Mouse (Mus musculus): ENCODE results near the gene Agfg2. TPM values are rescaled to one million over a fixed set of nuclear protein-coding genes. Genes with fewer than 3 reads are reported as not detected.
"Not testable (repeated sequence)": the region's sequence is repeated elsewhere in the genome, so short reads cannot be mapped to it uniquely, and the experiment has no call there.

Gene Agfg2
- 13.7 TPM in 2 replicates for polyA plus RNA-seq (2014; fragmentation: Nextera tagmentation; extraction: Ambion mirVana)

- H3K27ac ChIP-seq (ENCODE audit: low read depth, low read length) = peak within 1 kb of the TSS; percentile 60
- peak; percentile 99 for ATAC-seq (ENCODE audit: low FRiP score)
- no peaks in the 10 kb centered on the region for H3K4me1 ChIP-seq (replicated peaks; ENCODE audit: control insufficient read depth, insufficient read depth, low read length)
- no peaks in the 10 kb centered on the region for H3K36me3 ChIP-seq (ENCODE audit: control insufficient read depth, insufficient read depth, low read length)
- peak within 1 kb of the TSS; percentile 64 for H3K9ac ChIP-seq (ENCODE audit: low read depth, low read length)
- peak within 1 kb of the TSS; percentile 74 for H3K4me3 ChIP-seq (ENCODE audit: low read depth, low read length)
- WGBS = under 1% methylated on average over 61 of the region's 62 CpGs
- H3K4me2 ChIP-seq (replicated peaks; ENCODE audit: low read depth, low read length) = peak within 1 kb of the TSS; percentile 92
- H3K9me3 ChIP-seq (ENCODE audit: control insufficient read depth, low read length) = no peaks in the 10 kb centered on the region
- DNase-seq (ENCODE audit: low spot score) = peak; percentile 98
- H3K27me3 ChIP-seq (ENCODE audit: control insufficient read depth, insufficient read depth, low read length) = no peaks in the 10 kb centered on the region
These were observed at the start of gene Agfg2 for GRCm38 (mm10) chr5:137684294-137685123. Gene Agfg2 (minus strand): TSS chr5:137684726.

DNA sequence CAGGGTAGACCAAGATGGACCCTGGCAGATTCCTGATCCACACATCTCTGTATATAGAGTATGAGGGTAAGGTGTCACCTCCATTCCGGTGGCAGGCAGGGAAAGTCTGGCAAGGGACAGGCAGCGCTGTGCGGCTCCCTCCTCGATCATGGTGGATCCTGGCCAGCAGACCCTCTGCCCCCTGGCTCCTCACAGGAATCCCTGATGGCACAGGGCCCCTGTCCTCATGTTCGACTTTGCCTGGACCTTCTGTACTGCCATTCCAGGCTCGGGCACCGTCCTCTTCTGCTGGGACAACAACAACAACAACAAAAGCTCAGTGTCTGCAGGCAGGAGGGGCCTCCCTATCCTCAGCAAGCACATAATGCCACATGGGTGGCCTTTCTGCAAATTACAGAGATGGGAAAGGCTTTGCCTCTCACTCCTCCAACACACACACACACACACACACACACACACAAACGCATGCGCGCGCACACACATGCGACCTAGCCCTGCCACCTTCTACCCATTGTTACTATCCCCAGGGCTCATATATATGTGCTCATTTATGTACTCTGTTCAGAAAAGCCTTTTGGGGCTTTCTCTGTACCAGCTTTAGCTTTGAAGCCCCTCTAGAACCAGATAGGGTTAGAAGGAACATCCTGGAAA lies 49.2 kb upstream of the Agfg2 start:
- 47% methylated on average over 12 of the region's 12 CpGs for WGBS
- Histone ChIP-seq H3K27me3 (ENCODE audit: control insufficient read depth, insufficient read depth, low read length) (no peaks in the 10 kb centered on the region), H3K4me2 (replicated peaks; ENCODE audit: low read depth, low read length) (peak overlapping the region; percentile 28), H3K9ac (ENCODE audit: low read depth, low read length) (peak overlapping the region; percentile 52), H3K36me3 (ENCODE audit: control insufficient read depth, insufficient read depth, low read length) (no peaks in the 10 kb centered on the region), H3K9me3 (ENCODE audit: control insufficient read depth, low read length) (no peaks in the 10 kb centered on the region), H3K4me3 (ENCODE audit: low read depth, low read length) (no peak overlapping the region), H3K4me1 (replicated peaks; ENCODE audit: control insufficient read depth, insufficient read depth, low read length) (peaks cover 20% of the 10 kb centered on the region), H3K27ac (ENCODE audit: low read depth, low read length) (peak overlapping the region; percentile 95)
- ATAC-seq (ENCODE audit: low FRiP score) (peak; percentile 80), DNase-seq (ENCODE audit: low spot score) (peak; percentile 72)

- no peak for ATAC-seq (ENCODE audit: low FRiP score)
These were observed 42.2 kb upstream of the Agfg2 start for GRCm38 (mm10) chr5:137726767-137727166.

GRCm38 (mm10) chr5:137723840-137724239 lies 39.3 kb upstream of the Agfg2 start:
- Histone ChIP-seq H3K4me2 (replicated peaks; ENCODE audit: low read depth, low read length) (no peak overlapping the region), H3K36me3 (ENCODE audit: control insufficient read depth, insufficient read depth, low read length) (no peaks in the 10 kb centered on the region), H3K4me1 (replicated peaks; ENCODE audit: control insufficient read depth, insufficient read depth, low read length) (no peaks in the 10 kb centered on the region), H3K4me3 (ENCODE audit: low read depth, low read length) (no peak overlapping the region), H3K9ac (ENCODE audit: low read depth, low read length) (no peak overlapping the region), H3K9me3 (ENCODE audit: control insufficient read depth, low read length) (no peaks in the 10 kb centered on the region), H3K27me3 (ENCODE audit: control insufficient read depth, insufficient read depth, low read length) (no peaks in the 10 kb centered on the region), H3K27ac (ENCODE audit: low read depth, low read length) (no peak overlapping the region)
- 92% methylated on average over 5 of the region's 5 CpGs for WGBS
- DNase-seq (ENCODE audit: low spot score) (no peak), ATAC-seq (ENCODE audit: low FRiP score) (no peak)

More at GRCm38 (mm10) chr5:137726767-137727166, 42.2 kb upstream of the Agfg2 start:
- no peak overlapping the region for H3K27ac ChIP-seq (ENCODE audit: low read depth, low read length)
- H3K9me3 ChIP-seq (ENCODE audit: control insufficient read depth, low read length) = no peaks in the 10 kb centered on the region
- no peaks in the 10 kb centered on the region for H3K4me1 ChIP-seq (replicated peaks; ENCODE audit: control insufficient read depth, insufficient read depth, low read length)
- no peak for DNase-seq (ENCODE audit: low spot score)
- no peak overlapping the region for H3K4me2 ChIP-seq (replicated peaks; ENCODE audit: low read depth, low read length)
- 74% methylated on average over 6 of the region's 6 CpGs for WGBS
- no peaks in the 10 kb centered on the region for H3K36me3 ChIP-seq (ENCODE audit: control insufficient read depth, insufficient read depth, low read length)
- no peaks in the 10 kb centered on the region for H3K27me3 ChIP-seq (ENCODE audit: control insufficient read depth, insufficient read depth, low read length)
- no peak overlapping the region for H3K4me3 ChIP-seq (ENCODE audit: low read depth, low read length)
- no peak overlapping the region for H3K9ac ChIP-seq (ENCODE audit: low read depth, low read length)

- DNase-seq (ENCODE audit: low spot score) = peak; percentile 41
- ATAC-seq (ENCODE audit: low FRiP score); H3K4me3 ChIP-seq (ENCODE audit: low read depth, low read length); H3K27me3 ChIP-seq (ENCODE audit: control insufficient read depth, insufficient read depth, low read length); H3K9ac ChIP-seq (ENCODE audit: low read depth, low read length); H3K36me3 ChIP-seq (ENCODE audit: control insufficient read depth, insufficient read depth, low read length); H3K4me1 ChIP-seq (replicated peaks; ENCODE audit: control insufficient read depth, insufficient read depth, low read length); H3K27ac ChIP-seq (ENCODE audit: low read depth, low read length); H3K9me3 ChIP-seq (ENCODE audit: control insufficient read depth, low read length); H3K4me2 ChIP-seq (replicated peaks; ENCODE audit: low read depth, low read length): not testable (repeated sequence)
- 29% methylated on average over 9 of the region's 16 CpGs for WGBS
These were observed 36.1 kb upstream of the Agfg2 start for GRCm38 (mm10) chr5:137720558-137721164.

- Histone ChIP-seq H3K36me3 (ENCODE audit: control insufficient read depth, insufficient read depth, low read length) (no peaks in the 10 kb centered on the region), H3K9ac (ENCODE audit: low read depth, low read length) (no peak overlapping the region), H3K4me2 (replicated peaks; ENCODE audit: low read depth, low read length) (no peak overlapping the region), H3K4me1 (replicated peaks; ENCODE audit: control insufficient read depth, insufficient read depth, low read length) (no peaks in the 10 kb centered on the region), H3K9me3 (ENCODE audit: control insufficient read depth, low read length) (no peaks in the 10 kb centered on the region), H3K27ac (ENCODE audit: low read depth, low read length) (no peak overlapping the region), H3K27me3 (ENCODE audit: control insufficient read depth, insufficient read depth, low read length) (no peaks in the 10 kb centered on the region), H3K4me3 (ENCODE audit: low read depth, low read length) (no peak overlapping the region)
- DNase-seq (ENCODE audit: low spot score) (no peak), ATAC-seq (ENCODE audit: low FRiP score) (no peak)
- 88% methylated on average over 6 of the region's 6 CpGs for WGBS
These were observed 34.6 kb upstream of the Agfg2 start for GRCm38 (mm10) chr5:137719088-137719487.

- DNase-seq (ENCODE audit: low spot score) (no peak), ATAC-seq (ENCODE audit: low FRiP score) (no peak)
- Histone ChIP-seq H3K4me2 (replicated peaks; ENCODE audit: low read depth, low read length) (no peak overlapping the region), H3K4me1 (replicated peaks; ENCODE audit: control insufficient read depth, insufficient read depth, low read length) (no peaks in the 10 kb centered on the region), H3K9ac (ENCODE audit: low read depth, low read length) (no peak overlapping the region), H3K27me3 (ENCODE audit: control insufficient read depth, insufficient read depth, low read length) (no peaks in the 10 kb centered on the region), H3K4me3 (ENCODE audit: low read depth, low read length) (no peak overlapping the region), H3K9me3 (ENCODE audit: control insufficient read depth, low read length) (no peaks in the 10 kb centered on the region), H3K27ac (ENCODE audit: low read depth, low read length) (no peak overlapping the region), H3K36me3 (ENCODE audit: control insufficient read depth, insufficient read depth, low read length) (no peaks in the 10 kb centered on the region)
- WGBS = 68% methylated on average over 8 of the region's 8 CpGs
These were observed 33.7 kb upstream of the Agfg2 start for GRCm38 (mm10) chr5:137718020-137718790.

DNA sequence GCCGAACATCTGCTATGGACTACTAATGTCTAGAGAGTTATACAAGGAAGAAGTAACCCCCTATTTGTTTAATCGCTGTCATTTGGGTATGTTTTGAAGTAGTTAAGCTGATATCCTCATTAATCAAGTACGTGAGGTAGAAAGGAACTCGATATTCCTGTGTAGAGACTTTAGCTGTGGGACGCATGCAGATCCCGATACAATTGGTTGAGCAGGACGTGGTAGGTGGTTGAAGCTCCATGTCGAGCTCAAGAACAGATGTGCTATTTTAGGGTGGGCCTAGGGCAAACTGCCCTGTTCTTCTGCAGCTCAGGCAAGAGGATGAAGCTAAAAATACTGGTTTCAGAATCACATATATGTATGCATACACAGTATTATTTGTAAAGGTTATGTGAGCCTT lies 31.2 kb upstream of the Agfg2 start:
- Histone ChIP-seq H3K4me2 (replicated peaks; ENCODE audit: low read depth, low read length) (no peak overlapping the region), H3K27ac (ENCODE audit: low read depth, low read length) (no peak overlapping the region), H3K27me3 (ENCODE audit: control insufficient read depth, insufficient read depth, low read length) (no peaks in the 10 kb centered on the region), H3K4me1 (replicated peaks; ENCODE audit: control insufficient read depth, insufficient read depth, low read length) (no peaks in the 10 kb centered on the region), H3K36me3 (ENCODE audit: control insufficient read depth, insufficient read depth, low read length) (no peaks in the 10 kb centered on the region), H3K9me3 (ENCODE audit: control insufficient read depth, low read length) (no peaks in the 10 kb centered on the region), H3K9ac (ENCODE audit: low read depth, low read length) (no peak overlapping the region), H3K4me3 (ENCODE audit: low read depth, low read length) (no peak overlapping the region)
- DNase-seq (ENCODE audit: low spot score) (no peak), ATAC-seq (ENCODE audit: low FRiP score) (no peak)
- WGBS = 85% methylated on average over 8 of the region's 8 CpGs

All from hindbrain, embryonic 11.5 days (tissue).